Mouse (Mus musculus) neural tube, embryonic 11.5 days (tissue): ENCODE measurements around the gene Kif5a. TPM values are rescaled to one million over a fixed set of nuclear protein-coding genes. Genes with fewer than 3 reads are reported as not detected.
A peak's percentile ranks its signal among the peaks of the same experiment; 100 is the strongest.

Experiments used
- ATAC-seq: fragments of 200-750 bp; cut with Nextera tagmentation; 2 replicates; pipeline ENCODE4 v1.8.0; 2017; ENCODE audit warnings: moderate number of reproducible peaks, mild to moderate bottlenecking, moderate TSS enrichment, moderate library complexity; ENCODE audit not compliant: insufficient read depth, low FRiP score, low TSS enrichment
- DNase-seq: peaks from one replicate; pipeline ENCODE4 v3.0.0-alpha.2; 2015; ENCODE audit warnings: low spot score
- H3K27ac ChIP-seq: fragments of 300-500 bp; sonication (generic); 2 replicates; pipeline ENCODE4 v1.5.1; 2014; ENCODE audit warnings: low read depth, mild to moderate bottlenecking, low read length
- H3K27me3 ChIP-seq: fragments of 300-500 bp; sonication (generic); 2 replicates; pipeline ENCODE4 v1.6.1; 2014; ENCODE audit warnings: mild to moderate bottlenecking, low read length, mixed read lengths; ENCODE audit not compliant: control insufficient read depth, insufficient read depth
- H3K36me3 ChIP-seq: fragments of 300-500 bp; sonication (generic); 2 replicates; pipeline ENCODE4 v1.6.1; 2014; ENCODE audit warnings: mild to moderate bottlenecking, low read length, moderate library complexity, mixed read lengths; ENCODE audit not compliant: control insufficient read depth, insufficient read depth
- H3K4me1 ChIP-seq: fragments of 300-500 bp; sonication (generic); 2 replicates; pipeline ENCODE4 v1.6.1; 2014; ENCODE audit warnings: low read length, mixed read lengths; ENCODE audit not compliant: control insufficient read depth, insufficient read depth
- H3K4me2 ChIP-seq: fragments of 300-500 bp; sonication (generic); 2 replicates; pipeline ENCODE4 v1.6.1; 2014; ENCODE audit warnings: low read depth, mild to moderate bottlenecking, moderate library complexity
- H3K4me3 ChIP-seq: fragments of 300-500 bp; sonication (generic); 2 replicates; pipeline ENCODE4 v1.5.1; 2014; ENCODE audit warnings: low read depth, low read length
- H3K9ac ChIP-seq: fragments of 300-500 bp; sonication (generic); 2 replicates; pipeline ENCODE4 v1.6.1; 2014; ENCODE audit warnings: mild to moderate bottlenecking, low read length
- H3K9me3 ChIP-seq: fragments of 300-500 bp; sonication (generic); 2 replicates; pipeline ENCODE4 v1.6.1; 2016; ENCODE audit warnings: low read length; ENCODE audit not compliant: control insufficient read depth
- WGBS: fragments of 180-500 bp; shearing (Covaris S2); extraction: QIAGEN DNeasy Blood & Tissue Kit; methylation state at CpG from one replicate; pipeline ENCODE4 v1.1.7; 2014; 5-methylcytosine and 5-hydroxymethylcytosine counted together
- polyA plus RNA-seq: library from polyadenylated mRNA; unstranded; fragments of >200 nt; fragmentation: Nextera tagmentation; extraction: Ambion mirVana; gene quantifications from 2 replicates; pipeline ENCODE4 v1.2.1, GENCODE M21; 2014

The Kif5a gene
- polyA plus RNA-seq, 1 experiment from 2014 or later = 51.0 TPM

DNA sequence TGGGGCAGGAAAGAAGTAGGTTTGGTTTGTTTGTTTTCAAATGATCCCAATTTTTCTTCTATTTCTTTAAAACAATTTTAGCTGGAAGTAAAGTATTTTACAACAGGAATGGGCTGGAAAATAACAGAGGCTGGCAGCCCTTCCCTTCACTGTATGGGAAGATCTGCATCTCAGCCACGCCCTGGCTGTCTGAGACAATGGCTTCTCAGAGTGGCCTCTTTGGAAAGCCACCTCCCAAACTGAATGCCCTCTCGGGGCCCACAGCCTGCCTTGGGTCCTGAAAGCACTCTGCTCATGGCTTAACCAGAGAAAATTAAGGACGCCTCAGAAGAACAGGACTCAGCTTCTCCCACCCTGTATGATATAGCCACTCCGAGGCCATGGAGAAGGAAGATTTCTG lies 6.7 kb upstream of the Kif5a start:
- peaks cover 4% of the 10 kb centered on the region; the same call in 1 of the 2 replicates for H3K36me3 ChIP-seq
- no peaks in the 10 kb centered on the region for H3K9me3 ChIP-seq
- ATAC-seq = no peak
- no peak overlapping the region for H3K4me3 ChIP-seq
- H3K4me1 ChIP-seq = peaks cover 13% of the 10 kb centered on the region
- no peak overlapping the region for H3K4me2 ChIP-seq
- no peak for DNase-seq
- no peaks in the 10 kb centered on the region for H3K27me3 ChIP-seq
- no peak overlapping the region for H3K27ac ChIP-seq
- 70% methylated on average over 4 of the region's 4 CpGs for WGBS
- no peak overlapping the region for H3K9ac ChIP-seq

DNA sequence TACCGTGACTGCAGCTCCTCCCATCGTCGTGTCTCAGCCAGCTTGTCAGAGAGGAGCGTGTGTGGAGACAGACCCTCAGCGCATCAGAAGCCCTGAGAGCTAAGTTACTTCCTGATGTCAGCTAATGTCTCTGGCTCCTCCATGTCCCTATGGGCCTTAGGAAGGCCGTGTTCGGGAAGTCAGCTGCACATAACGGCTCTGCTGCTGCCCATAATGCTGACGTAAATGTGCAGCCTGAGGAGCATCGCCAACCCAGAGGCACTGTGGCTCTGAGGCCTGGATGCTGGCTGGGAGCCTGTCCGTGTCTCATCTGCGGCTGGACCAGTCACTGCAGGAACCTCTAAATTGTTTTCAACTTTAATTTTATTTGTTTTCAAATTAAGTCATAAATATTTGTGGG lies 5.9 kb upstream of the Kif5a start:
- peaks cover 4% of the 10 kb centered on the region; the same call in 1 of the 2 replicates for H3K36me3 ChIP-seq
- H3K9ac ChIP-seq = no peak overlapping the region
- WGBS = 86% methylated on average over 12 of the region's 12 CpGs
- H3K4me2 ChIP-seq = no peak overlapping the region
- no peak overlapping the region for H3K27ac ChIP-seq
- H3K4me1 ChIP-seq = peaks cover 13% of the 10 kb centered on the region
- 0 out of 2 replicates have a peak, but pooled peaks cover 2% of the 10 kb centered on the region for H3K27me3 ChIP-seq
- ATAC-seq (no peak), DNase-seq (no peak)
- H3K9me3 ChIP-seq = no peaks in the 10 kb centered on the region
- H3K4me3 ChIP-seq = no peak overlapping the region; the same call in 1 of the 2 replicates

- H3K36me3 ChIP-seq = peaks cover 4% of the 10 kb centered on the region; the same call in 1 of the 2 replicates
- H3K4me1 ChIP-seq = peaks cover 13% of the 10 kb centered on the region
- no peak overlapping the region for H3K9ac ChIP-seq
- H3K27ac ChIP-seq = 0 out of 2 replicates have a peak overlapping the region, but pooled peaks have one; percentile 8
- DNase-seq (no peak), ATAC-seq (no peak)
- peaks cover 6% of the 10 kb centered on the region for H3K27me3 ChIP-seq
- H3K4me3 ChIP-seq = no peak overlapping the region
- WGBS = 86% methylated on average over 5 of the region's 5 CpGs
- H3K9me3 ChIP-seq = no peaks in the 10 kb centered on the region
- no peak overlapping the region for H3K4me2 ChIP-seq
Measured at GRCm38 (mm10) chr10:127268401-127268800, 5.3 kb upstream of the Kif5a start.

GRCm38 (mm10) chr10:127267318-127267717 lies 4.2 kb upstream of the Kif5a start:
- H3K9ac ChIP-seq = peak overlapping the region; percentile 99

GRCm38 (mm10) chr10:127266112-127267091 lies 3.3 kb upstream of the Kif5a start, which contains the start of gene Dctn2:
Gene Dctn2, plus strand, starts transcription at chr10:127266368.
- H3K27me3 ChIP-seq = peaks cover 9% of the 10 kb centered on the region
- peaks cover 16% of the 10 kb centered on the region for H3K4me1 ChIP-seq
- peak within 1 kb of the TSS; percentile 99 for H3K4me3 ChIP-seq
- peak; percentile 94 for DNase-seq
- peak within 1 kb of the TSS; percentile 99 for H3K9ac ChIP-seq
- WGBS = under 1% methylated on average over 67 of the region's 70 CpGs
- ATAC-seq = peak; percentile 95
- H3K36me3 ChIP-seq = peaks cover 4% of the 10 kb centered on the region; the same call in 1 of the 2 replicates
- H3K4me2 ChIP-seq = peak within 1 kb of the TSS; percentile 94
- H3K9me3 ChIP-seq = no peaks in the 10 kb centered on the region
- H3K27ac ChIP-seq = peak within 1 kb of the TSS; percentile 87

More at GRCm38 (mm10) chr10:127267318-127267717, 4.2 kb upstream of the Kif5a start:
- no peak for ATAC-seq
- Histone ChIP-seq H3K4me2 (peak overlapping the region; percentile 94), H3K9me3 (no peaks in the 10 kb centered on the region), H3K4me3 (peak overlapping the region; percentile 99), H3K4me1 (peaks cover 16% of the 10 kb centered on the region), H3K27me3 (peaks cover 9% of the 10 kb centered on the region), H3K27ac (no peak overlapping the region), H3K36me3 (peaks cover 4% of the 10 kb centered on the region; the same call in 1 of the 2 replicates)
- WGBS = 82% methylated on average over 5 of the region's 5 CpGs
- no peak for DNase-seq

DNA sequence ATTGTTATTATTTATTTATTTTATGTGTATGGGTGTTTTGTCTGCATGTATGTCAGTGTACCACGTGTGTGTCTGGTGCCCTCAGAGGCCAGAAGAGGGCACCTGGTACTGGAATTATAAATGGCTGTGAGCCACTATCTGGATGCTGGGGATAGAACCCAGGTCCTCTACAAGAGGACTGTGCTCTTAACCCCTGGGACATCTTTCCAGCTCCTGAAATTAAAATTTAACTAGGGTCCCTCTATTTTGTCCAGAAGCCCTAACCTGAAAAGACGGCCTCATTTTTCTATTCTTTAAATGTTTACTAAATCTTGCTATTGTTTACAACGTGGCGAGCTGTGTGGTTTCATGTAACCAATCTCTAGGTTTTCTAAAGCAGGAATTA lies 2.6 kb upstream of the Kif5a start:
- peak overlapping the region; percentile 1; the same call in 1 of the 2 replicates for H3K4me2 ChIP-seq
- ATAC-seq (0 out of 2 replicates have a peak, but pooled peaks have one; percentile 36), DNase-seq (no peak)
- peaks cover 9% of the 10 kb centered on the region for H3K27me3 ChIP-seq
- WGBS = 30% methylated on average over 4 of the region's 4 CpGs
- no peak overlapping the region for H3K9ac ChIP-seq
- H3K4me3 ChIP-seq = no peak overlapping the region
- H3K36me3 ChIP-seq = peaks cover 4% of the 10 kb centered on the region; the same call in 1 of the 2 replicates
- H3K9me3 ChIP-seq = no peaks in the 10 kb centered on the region
- H3K4me1 ChIP-seq = peaks cover 16% of the 10 kb centered on the region
- no peak overlapping the region for H3K27ac ChIP-seq

GRCm38 (mm10) chr10:127264971-127265370 lies 1.8 kb upstream of the Kif5a start:
- Histone ChIP-seq H3K4me3 (no peak overlapping the region), H3K9ac (no peak overlapping the region), H3K27me3 (peaks cover 9% of the 10 kb centered on the region), H3K27ac (no peak overlapping the region), H3K9me3 (no peaks in the 10 kb centered on the region), H3K4me1 (peaks cover 16% of the 10 kb centered on the region), H3K4me2 (no peak overlapping the region), H3K36me3 (0 out of 2 replicates have a peak, but pooled peaks cover 2% of the 10 kb centered on the region)
- DNase-seq = no peak
- ATAC-seq = no peak
- WGBS = 69% methylated on average over 4 of the region's 4 CpGs

DNA sequence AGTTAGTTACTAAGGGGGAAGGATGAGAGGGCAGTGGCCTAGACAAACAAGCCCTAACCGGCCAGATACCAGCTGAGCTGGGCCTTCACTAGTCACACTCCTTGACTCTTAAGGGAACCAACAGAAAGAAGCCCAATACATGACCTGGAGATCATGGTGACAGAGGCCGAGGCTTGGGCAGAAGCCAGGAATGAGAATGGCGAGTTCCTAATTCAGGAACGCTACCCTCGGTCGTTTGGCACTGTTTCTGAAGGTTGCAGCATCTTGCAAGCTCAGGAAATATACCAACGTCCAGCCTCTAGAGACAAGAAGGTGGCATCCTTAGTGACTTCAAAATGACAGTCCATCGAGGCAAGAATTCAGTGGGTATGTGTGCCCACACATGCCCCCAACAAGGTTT lies 1.2 kb upstream of the Kif5a start:
- Histone ChIP-seq H3K4me2 (no peak overlapping the region), H3K9ac (no peak overlapping the region), H3K9me3 (no peaks in the 10 kb centered on the region), H3K4me3 (no peak overlapping the region), H3K4me1 (peaks cover 19% of the 10 kb centered on the region), H3K36me3 (0 out of 2 replicates have a peak, but pooled peaks cover 2% of the 10 kb centered on the region), H3K27me3 (peaks cover 9% of the 10 kb centered on the region), H3K27ac (no peak overlapping the region)
- ATAC-seq (no peak), DNase-seq (no peak)
- WGBS = 83% methylated on average over 8 of the region's 8 CpGs
